Mouse (Mus musculus) urinary bladder, adult 2 months (tissue): ENCODE measurements around the gene Snx21. TPM values are rescaled to one million over a fixed set of nuclear protein-coding genes. Genes with fewer than 3 reads are reported as not detected.

Experiments used
- DNase-seq: peaks from one replicate; pipeline ENCODE4 v3.0.0; 2022; ENCODE audit warnings: low spot score
- polyA plus RNA-seq: library from polyadenylated mRNA; depleted of rRNA; stranded (reverse); fragments of >200 nt; gene quantifications from 2 replicates; pipeline ENCODE4 v1.2.3, GENCODE M21; 2012

Gene Snx21
- polyA plus RNA-seq, 1 experiment = 24.4 TPM

DNA sequence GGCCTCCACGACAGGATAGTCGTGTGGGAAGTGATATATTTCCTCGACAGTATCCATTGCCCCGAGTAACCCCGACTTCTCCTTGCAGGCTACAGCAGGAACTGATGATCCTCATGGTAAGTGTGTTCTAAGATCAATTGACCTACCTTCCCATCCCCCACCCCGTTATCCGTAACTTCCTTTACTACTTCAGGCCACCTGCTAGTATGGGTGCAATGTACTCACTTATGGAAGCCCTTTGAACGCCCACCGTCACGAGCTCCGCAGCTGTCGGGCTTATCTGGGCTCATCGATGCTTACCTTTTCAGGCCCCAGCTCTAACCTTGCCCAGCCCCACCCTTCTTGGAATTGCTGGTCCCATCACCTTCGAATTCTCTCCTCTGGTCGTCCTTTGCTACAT lies 15.3 kb upstream of the Snx21 start:
- DNase-seq = no peak

DNA sequence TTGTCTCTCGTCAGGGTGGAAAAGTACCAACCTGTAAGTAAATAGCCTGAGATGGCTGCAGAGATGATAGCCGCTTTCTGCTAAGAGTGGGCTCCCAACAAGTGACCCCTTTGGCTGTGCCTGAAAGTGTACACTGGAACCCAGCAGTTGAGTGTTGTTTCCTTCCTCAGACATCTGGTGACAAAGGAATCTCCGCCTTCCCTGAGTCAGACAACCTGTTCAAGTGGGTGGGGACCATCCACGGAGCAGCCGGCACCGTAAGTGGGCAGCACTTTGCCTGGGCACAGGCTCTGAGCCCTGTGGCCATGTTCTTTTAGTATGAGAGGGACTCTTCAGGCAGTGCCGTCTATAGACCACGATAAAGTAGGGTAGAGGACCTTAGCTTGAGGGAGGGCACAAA lies 14.5 kb upstream of the Snx21 start:
- DNase-seq = no peak

DNA sequence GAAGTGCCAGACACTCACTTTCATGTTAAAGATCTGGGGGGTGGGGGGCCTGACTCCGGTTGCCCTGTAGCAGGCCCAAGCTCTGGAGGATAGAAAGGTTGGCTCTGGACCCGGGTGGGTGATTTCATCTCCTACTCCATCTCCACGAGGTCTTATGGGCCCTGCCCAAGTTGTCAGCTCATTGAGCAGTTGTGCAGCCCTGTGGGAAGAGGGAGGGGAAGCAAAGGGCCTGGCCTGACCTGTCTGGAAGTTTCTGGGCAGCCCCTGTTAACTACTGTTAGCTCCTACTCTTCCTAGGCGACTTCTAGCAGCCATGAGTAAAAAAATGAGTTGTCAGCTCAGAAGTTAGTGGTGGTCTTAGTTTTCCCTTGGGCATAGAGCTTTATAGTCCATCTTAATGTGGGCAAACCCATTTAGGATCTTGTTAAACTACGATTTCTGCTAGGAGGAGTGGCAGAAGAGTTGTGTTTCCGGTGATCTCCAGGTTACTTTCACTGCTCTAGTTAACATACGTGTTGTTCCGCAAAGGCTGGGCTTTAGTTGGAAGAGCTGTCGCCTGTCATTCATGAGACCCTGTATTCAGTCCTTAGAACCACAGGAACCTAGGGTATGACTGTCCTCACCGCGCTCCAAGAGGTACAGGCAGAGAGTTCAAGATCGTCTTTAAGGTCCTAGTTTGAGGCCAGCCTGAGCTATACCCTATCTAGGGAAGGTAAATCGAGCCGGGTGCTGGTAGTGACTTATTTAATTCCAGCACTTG lies 12.2 kb upstream of the Snx21 start:
- no peak for DNase-seq

DNA sequence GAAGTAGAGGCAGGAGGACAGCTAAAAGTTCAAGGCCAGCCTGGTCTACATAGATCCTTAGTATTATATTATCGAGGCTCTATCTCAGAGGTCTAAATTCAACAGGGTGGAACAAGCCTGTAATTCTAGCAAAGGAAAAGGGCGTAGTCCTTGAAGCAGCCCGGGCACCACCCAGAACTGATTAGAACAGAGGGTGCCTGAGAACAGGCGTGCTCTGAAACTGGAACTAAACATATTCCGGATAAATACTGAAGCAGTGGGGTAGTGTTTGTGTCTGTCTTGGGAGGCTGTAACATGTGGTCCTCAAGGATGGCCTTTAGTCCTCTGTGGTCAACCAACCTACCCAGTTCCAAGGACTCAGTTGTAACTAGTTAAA lies 11.6 kb upstream of the Snx21 start:
- no peak for DNase-seq

DNA sequence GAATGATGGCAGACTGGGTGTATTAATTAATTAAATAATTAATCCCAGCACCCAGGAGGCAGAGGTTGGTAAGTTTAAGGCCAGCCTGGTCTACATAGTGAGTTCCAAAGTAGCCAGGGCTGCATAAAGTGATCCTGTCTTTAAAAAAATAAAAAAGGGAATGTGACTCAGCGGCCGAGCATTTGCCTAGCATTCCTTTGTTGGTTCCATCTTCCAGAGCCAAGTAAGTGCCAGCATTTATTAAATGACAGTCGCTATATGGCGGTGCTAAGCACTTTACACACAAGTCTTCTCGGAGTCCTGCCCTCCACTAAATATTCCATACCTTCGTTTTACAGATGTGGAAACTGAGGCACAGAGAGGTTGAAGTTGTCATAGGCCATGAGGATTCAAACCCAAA lies 9.5 kb upstream of the Snx21 start:
- no peak for DNase-seq

DNA sequence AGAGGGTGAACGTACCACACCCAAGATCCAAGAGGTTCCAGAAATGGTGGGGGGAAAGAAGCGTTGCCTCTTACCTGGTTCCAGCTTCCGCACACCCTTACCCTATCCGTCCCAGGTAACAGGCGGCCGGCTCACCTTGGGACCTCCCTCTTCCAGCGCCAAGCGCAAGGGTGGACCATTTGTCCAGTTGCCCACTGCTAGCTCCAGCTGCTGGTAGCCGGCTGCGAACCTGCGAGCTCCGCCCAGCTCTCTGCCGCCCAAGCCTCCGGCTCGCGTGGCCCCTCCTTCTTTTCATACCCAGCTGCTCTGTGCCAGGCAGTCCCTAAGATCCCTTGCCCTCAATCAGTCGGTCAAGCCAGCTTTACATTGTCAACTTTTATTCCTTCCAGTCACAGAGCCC lies 8.8 kb upstream of the Snx21 start:
- DNase-seq = no peak

DNA sequence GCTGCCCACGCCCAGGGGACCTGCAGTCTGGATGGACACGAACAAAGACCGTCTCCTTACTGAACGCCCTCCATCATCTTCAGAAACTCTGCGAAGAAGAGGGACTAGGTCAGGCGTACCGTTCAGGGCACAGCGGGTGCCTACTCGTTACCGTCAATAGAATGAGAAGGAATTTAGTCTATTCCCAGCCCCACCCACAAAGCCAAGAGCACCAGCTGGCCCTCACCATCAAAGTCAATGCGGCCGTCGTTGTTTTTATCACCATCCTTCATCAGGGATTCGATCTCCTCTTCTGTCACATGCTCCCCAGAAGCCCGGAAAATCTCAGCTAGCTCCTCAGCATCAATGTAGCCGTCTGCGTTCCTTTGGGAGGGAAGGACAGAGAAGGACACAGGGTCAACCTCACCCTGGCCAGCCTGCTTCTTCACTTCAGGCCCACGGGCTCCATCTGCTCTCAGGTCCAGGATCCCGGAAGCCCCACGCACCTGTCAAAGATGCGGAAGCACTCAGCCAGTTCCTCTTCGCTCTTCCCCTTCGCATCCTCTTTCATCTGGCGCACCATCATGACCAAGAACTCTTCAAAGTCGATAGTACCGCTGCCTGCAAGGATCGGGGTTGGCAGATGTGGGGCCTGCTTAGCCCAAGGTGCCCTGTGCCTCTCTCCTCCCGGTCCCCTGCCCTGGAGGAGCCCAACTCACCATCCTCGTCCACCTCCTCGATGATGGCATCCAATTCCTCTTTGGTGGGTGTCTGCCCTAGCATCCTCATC lies 8.2 kb upstream of the Snx21 start:
- no peak for DNase-seq

DNA sequence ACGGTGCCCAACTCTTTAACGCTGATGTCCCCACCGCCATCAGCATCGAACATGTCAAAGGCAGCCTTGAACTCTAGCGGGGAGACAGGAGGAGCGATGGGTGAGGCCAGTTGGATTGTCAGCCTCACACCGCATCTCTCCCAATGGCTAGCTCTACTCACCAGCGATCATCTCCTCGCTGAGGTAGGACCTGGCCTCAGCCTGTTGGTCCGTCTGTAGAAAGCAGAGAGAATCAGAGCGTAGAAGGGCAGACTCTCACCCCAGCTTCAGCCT lies 7.7 kb upstream of the Snx21 start:
- no peak for DNase-seq

DNA sequence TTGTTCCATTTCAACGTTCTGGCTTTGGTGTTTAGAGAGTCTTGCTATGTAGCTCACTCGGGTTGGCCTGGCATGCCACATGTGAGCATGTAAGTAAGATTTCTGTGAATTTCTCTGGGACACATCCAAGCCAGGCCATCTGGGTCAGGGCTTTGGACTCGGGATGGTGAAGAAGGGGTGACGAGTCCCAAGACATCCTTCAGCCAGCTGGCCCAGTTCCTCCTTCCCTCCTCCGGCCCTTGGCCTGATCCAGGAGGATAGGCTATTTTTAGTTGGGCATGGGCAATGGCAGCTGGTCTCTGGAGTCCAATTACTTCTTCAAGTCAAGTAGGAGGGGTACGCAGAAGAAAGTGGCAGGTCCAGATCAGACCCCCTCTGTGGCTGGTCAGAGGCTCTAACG lies 6.8 kb upstream of the Snx21 start:
- no peak for DNase-seq

DNA sequence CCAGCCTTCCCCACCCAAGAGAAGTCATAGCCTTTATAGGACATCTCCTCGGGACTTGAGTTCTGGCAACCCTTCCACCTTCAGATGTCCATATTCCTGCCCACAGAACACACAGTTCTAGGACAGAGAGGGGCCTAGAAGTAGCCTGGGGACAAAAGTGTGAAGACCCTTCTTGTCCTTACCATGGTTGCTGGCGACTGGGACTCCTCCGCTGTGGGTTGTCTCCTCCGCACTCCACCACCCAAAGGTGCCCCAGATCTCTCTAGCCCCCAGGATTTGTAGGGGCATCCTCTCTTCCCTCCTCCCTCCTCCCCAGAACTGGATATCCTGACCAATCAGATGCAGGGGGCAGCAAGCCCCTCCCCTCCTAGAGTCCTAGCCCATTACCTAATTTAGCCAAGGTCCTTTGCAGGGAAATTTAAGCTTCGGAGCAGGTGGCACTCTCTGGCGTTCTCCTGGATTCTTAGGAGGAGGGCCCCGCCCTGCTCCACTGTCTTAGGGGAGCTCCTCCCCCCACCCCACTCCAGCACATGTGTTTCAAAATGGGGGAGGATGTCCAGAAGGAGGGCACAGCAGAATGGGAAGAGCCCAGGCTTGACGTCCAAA lies 6.0 kb upstream of the Snx21 start, which contains the start of gene Tnnc2:
TSS of gene Tnnc2 (minus strand) at position 487 of the 606 bp plus-strand sequence.
- no peak for DNase-seq

DNA sequence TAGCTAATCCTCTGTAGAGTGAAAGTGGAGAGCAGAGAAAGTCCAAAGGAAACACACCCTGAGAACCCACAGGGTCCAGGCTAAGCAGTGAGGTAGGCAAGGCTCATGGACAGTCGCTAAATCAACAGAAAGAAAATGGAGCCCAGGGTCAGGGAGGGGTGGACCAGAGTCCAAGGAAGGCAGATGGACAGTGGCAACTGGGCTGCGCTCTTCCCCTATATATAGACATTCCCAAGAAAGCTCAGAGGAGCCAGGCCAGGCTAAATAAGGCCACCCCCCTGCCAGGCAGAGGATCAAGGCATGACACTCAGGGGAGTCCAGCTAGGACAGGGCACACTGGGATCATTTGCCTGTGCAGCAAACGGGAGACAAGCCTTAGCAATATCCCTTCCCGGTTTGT lies 3.7 kb upstream of the Snx21 start:
- DNase-seq = no peak

DNA sequence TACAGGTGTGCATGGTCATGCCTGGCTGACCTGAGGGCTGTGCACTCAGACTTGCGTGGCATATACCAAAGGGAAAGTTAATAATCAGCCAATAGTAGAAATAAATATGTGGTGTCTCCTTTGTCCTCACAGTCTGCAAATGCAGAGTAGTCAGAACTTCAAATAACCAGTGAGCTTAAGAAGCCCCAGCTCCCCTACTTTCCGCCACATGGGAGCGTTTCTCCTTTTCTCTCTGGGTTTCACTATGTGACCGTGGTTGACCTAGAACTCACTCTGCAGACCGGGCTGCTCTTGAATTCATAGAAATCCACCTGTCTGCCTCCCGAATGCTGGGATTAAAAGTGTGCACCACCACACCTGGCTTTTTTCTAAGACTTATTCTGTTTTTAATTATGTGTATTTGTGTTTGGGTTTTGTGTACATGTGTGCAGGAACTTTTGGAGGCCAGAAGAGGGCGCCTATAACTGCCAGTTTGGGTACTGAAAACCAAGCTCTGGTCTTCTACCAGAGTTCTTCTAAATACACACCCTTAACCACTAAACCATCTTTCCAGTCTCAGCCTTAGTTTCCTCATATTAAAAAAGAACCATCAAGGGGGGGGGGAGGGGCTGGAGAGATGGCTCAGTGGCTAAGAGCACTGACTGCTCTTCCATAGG lies 1.6 kb upstream of the Snx21 start:
- no peak for DNase-seq

DNA sequence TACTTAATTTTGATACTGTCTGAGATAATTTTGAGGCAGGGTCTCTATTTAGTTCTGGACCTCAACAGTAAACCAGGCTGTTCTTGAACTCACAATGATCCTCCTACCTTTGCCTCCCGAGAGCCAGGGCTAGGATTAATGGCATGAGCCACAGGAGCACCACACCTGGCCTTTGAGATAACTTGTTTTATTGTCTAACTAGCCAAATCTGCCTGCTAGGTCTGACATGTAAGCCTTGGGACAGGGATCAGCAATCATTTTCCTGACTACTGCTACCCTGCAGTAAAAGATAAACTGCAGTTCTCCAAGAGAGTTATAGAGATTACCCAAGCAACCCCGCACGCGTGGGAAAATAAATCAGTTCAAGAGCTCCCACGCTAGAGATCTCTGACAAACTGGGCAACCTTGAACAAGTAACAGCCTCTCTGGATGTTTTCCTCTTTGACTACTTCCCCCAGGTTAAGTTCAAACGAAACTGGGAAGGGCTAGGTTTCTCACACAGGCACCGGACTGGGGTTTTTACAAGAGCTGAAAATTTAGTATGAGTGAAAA lies 678 bp upstream of the Snx21 start:
- no peak for DNase-seq

DNA sequence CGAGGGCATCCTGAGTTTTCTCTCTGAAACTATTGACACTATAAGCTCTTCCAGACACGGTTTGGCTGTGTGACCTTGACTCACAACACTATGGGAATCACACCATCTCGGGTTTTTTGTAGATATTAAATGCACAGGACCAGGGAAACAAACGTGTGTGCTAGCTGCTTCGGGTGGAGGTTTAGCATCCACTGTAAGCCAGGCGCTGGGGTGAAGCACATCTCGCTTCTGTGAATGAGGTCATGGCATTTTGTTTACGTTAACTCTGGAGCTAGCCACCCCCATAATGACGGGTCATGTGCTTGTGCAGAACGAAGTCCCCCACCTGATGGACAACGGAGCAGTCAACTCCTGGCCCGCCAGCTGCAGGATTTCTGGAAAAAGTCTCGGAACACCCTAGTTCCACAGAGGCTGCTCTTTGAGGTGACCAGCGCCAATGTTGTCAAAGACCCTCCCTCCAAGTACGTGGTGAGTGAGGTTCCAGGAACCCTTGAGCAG lies 814 bp downstream of the Snx21 start:
- DNase-seq = no peak

DNA sequence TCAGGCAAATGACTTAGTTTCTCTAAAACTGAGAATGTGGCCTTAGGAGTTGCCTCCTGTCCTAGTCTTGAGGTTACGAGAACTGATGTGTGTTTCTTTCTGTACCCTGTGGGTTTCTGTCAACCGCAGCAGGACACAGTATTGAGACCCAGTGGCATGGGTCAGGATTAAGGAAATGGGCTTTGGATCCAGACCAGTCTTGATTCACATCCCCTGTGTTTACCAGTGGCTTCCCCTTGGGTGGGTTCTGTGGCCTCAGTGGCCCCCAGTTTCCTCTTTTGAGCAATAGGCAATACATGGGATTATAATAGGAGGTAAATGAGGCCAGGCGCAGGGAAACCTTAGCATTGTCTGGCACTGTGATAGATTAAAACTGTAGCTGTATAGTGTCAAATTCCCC lies 1.4 kb downstream of the Snx21 start:
- DNase-seq = no peak

DNA sequence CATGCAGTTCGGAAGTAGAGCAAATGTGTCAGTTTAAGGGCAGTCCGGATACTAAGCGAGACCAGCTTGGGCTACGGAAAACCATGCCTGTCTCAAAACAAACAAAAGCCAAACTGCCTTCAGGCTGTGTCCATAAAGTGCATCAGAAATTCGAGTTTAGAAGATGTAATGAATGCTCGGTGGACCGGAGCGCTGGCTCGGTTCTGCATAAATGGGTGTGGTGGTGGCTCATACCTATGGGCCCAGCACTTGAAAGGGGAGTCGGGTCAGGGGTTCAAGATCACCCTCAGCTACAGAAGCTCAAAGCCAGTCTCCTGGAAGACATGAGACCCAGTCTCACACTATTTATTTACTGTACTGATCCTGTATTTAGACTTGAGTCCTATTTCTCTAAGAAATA lies 2.2 kb downstream of the Snx21 start:
- DNase-seq = no peak

DNA sequence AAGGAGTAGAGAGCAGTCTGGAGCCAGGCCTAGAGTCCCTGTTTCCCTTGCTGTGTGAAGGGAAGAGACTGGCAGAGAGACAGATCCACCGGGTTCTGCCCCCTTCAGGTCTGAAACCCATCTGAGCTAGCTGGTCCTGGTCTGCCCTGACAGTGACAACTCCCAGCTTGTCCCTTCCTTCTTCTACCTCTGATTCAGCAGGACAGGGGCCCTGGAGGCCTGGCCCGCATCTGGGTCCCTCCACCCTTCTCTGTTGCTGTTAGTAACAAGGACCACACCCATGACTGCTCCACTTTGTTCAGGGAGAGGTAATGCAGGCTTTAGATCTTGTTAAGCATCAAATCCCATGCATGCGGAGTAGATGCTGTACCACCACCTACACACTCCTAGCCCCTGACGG lies 2.8 kb downstream of the Snx21 start:
- DNase-seq = no peak

DNA sequence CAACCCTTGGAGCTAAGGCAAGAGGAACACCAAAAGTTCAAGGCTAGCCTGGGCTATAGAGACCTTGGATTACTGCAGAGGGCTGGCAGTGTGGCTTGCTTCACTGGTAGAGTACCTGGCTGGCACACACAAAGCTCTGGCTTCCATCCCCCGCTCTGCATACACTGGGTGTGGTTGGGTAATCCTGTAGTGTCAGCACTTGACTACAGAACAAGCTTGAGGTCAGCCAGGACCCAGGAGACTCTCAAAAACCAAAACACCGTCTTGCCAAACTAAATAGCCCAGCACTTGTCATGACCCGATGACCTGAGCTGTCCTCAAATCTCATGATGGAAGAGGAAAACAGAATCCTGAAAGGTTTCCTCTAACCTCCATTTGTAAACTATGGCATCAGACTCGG lies 4.8 kb downstream of the Snx21 start:
- no peak for DNase-seq

DNA sequence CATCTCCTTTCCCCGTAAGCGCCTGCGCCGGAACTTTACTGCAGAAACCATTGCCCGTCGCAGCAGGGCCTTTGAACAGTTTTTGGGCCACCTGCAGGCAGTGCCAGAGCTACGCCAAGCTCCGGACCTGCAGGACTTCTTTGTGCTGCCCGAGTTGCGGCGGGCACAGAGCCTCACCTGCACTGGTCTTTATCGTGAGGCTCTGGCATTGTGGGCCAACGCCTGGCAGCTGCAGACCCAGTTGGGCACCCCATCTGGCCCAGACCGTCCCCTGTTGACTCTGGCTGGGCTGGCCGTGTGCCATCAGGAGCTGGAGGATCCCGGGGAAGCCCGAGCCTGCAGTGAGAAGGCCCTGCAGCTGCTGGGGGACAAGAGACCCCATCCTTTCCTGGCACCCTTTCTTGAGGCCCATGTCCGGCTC lies 6.2 kb downstream of the Snx21 start:
- no peak for DNase-seq

DNA sequence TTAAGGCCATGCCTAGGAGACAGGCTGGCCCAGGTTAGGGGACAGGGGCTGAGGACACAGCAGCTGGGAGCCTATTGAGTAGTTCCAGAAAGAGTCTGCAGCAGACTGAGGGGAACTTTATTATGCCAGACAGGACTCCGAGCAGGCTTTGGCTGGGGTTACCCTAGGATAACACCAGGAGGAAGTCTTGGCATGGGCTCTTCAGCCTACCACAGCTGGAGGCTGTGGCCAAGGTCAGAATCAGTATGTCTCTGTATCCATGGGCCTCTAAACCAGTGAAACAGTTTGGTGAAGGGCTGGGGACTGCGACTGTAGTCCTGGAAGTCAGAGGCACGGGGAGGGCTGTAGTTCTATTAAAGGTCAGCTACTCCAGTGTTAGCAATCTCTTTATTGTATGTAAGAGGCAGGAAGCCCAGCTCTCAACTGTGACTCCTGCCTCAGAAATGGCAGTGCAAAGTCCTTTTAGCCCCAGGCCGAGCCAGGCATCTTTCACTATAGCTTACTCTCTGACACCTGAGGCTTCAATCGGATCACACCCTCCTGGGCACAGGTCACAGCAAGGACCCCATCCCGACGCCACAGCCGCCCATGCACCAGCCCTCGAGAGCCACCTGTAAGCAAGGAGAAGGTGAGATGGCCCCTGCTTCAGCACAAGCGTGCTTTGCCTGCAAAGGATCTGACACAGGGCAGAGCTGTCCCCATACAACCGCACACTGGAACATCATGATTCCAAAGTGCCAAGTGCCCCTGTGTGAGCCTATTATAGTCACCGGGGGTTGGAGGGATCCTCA lies 7.0 kb downstream of the Snx21 start:
- no peak for DNase-seq

DNA sequence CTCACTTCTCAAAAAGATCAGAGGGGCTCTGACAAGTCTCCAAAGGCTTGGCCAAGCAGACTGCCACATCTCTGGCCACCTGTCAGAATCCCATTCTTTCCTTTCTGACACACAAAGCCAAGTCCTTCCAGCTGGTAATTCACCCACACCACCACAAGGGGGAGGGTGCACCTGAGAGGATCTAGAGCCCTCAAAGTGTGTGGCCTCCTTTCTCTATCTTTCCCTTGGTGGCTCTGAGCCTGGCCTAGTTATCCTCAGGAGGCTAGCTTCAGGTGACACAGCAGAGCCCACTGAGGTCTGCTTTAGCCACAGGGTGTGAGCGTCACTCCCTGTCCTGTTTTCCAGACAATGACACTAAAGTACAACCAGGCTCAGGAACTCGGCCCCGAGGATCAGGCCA lies 7.6 kb downstream of the Snx21 start:
- DNase-seq = no peak

DNA sequence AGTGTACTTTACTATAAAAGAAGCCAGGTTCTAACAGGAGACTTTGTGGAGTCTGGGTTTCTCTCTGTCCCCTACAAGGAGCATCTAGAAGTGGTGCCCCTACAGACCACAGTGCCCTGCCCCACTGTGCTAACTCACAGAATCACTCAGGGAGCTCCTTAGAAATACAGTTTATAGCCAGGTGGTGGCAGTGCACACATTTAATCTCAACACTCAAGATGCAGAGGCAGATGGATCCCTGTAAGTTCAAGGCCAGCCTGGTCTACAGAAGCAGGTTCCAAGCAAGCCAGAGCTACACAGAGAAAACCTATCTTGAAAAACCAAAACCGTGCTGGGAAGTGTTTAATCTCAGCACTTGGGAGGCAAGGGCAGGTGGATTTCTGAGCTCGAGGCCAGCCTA lies 8.1 kb downstream of the Snx21 start:
- DNase-seq = no peak
